Comparison of ENCODE assay signal across 8 mouse cellular contexts in genomic region chr11:117599049-117599787, GRCm38 (mm10). TPM values are rescaled to one million over a fixed set of nuclear protein-coding genes. Genes with fewer than 3 reads are reported as not detected.
DNase-seq lines count a peak whose midpoint lies in the region; ATAC-seq and TF ChIP-seq lines count a peak whose summit lies in the region.

No protein-coding gene starts in this region.

- TF ChIP-seq CTCF in gastrocnemius, adult 2 months (IDR thresholded peaks at IDR 0.05) = no peak

- H3K9ac ChIP-seq in ES-E14 (ENCODE audit: insufficient read depth, low read depth, low read length, poor library complexity, severe bottlenecking) = peak overlapping the region; percentile 58
- peak overlapping the region; percentile 3; the same call in 1 of the 2 replicates for H3K9ac ChIP-seq in limb, embryonic 11.5 days (ENCODE audit: low read length)
- peak overlapping the region; percentile 20; the same call in 1 of the 2 replicates for H3K9ac ChIP-seq in midbrain, embryonic 14.5 days (replicated peaks; ENCODE audit: low read length)

- in situ Hi-C loops in ES-E14 (cut with MboI; ENCODE audit: low sequenced_read_pairs in 2 of 2, unreplicated experiment in 2 of 2) = no loop called here

- peak overlapping the region; percentile 36 for H3K4me2 ChIP-seq in limb, embryonic 11.5 days (ENCODE audit: low read depth, severe bottlenecking)
- peak overlapping the region; percentile 37 for H3K4me2 ChIP-seq in midbrain, embryonic 14.5 days (ENCODE audit: low read length)

- H3K27me3 ChIP-seq in limb, embryonic 11.5 days (ENCODE audit: control insufficient read depth, insufficient read depth, low read length) = peaks cover 9% of the 10 kb centered on the region; the same call in 1 of the 2 replicates
- peaks cover 7% of the 10 kb centered on the region; the same call in 1 of the 2 replicates for H3K27me3 ChIP-seq in midbrain, embryonic 14.5 days (ENCODE audit: control insufficient read depth, insufficient read depth, low read length)

- H3K9me3 ChIP-seq in ES-E14 (ENCODE audit: control insufficient read depth, insufficient read depth, low read depth, low read length) = no peaks in the 10 kb centered on the region
- no peaks in the 10 kb centered on the region for H3K9me3 ChIP-seq in limb, embryonic 11.5 days (ENCODE audit: control insufficient read depth, low read length)
- no peaks in the 10 kb centered on the region for H3K9me3 ChIP-seq in midbrain, embryonic 14.5 days (ENCODE audit: control insufficient read depth, low read length)

- peak overlapping the region; percentile 81 for H3K4me3 ChIP-seq in gastrocnemius, adult 2 months
- peak overlapping the region; percentile 7 to 34 for H3K4me3 ChIP-seq in ES-E14 (ENCODE audit: insufficient read depth in 1 of 2, low read depth in 1 of 2, low read length in 2 of 2, poor library complexity in 1 of 2, severe bottlenecking in 1 of 2)
- H3K4me3 ChIP-seq in limb, embryonic 11.5 days (ENCODE audit: low read depth, low read length) = peak overlapping the region; percentile 2; the same call in 1 of the 2 replicates
- no peak overlapping the region for H3K4me3 ChIP-seq in midbrain, embryonic 14.5 days (replicated peaks; ENCODE audit: low read depth, low read length)

- DNase-seq in gastrocnemius, adult 2 months = peak; percentile 38
- no peak for DNase-seq in gastrocnemius, postnatal 25 days
- no peak for DNase-seq in ES-E14 (ENCODE audit: low read depth, low spot score)
- DNase-seq in limb, embryonic 11.5 days (ENCODE audit: low spot score) = no peak
- no peak for DNase-seq in midbrain, embryonic 14.5 days
- no peak for DNase-seq in gastrocnemius, postnatal 4 days (ENCODE audit: low spot score in 2 of 2)

- H3K36me3 ChIP-seq in ES-E14 (ENCODE audit: control insufficient read depth, insufficient read depth, low read length, poor library complexity, severe bottlenecking) = no peaks in the 10 kb centered on the region
- no peaks in the 10 kb centered on the region for H3K36me3 ChIP-seq in limb, embryonic 11.5 days (ENCODE audit: control insufficient read depth, insufficient read depth, low read length)
- no peaks in the 10 kb centered on the region for H3K36me3 ChIP-seq in midbrain, embryonic 14.5 days (ENCODE audit: control insufficient read depth, insufficient read depth, low read length)

- H3K27ac ChIP-seq in gastrocnemius, adult 2 months = peak overlapping the region; percentile 93
- H3K27ac ChIP-seq in ES-E14 (ENCODE audit: insufficient read depth, low read depth, low read length, poor library complexity, severe bottlenecking) = peak overlapping the region; percentile 73
- H3K27ac ChIP-seq in limb, embryonic 11.5 days (replicated peaks; ENCODE audit: low read depth, low read length) = no peak overlapping the region
- H3K27ac ChIP-seq in midbrain, embryonic 14.5 days (replicated peaks; ENCODE audit: low read depth, low read length) = peak overlapping the region; percentile 85

- peaks cover 21 to 59% of the 10 kb centered on the region in 2 experiments for H3K4me1 ChIP-seq in ES-E14 (ENCODE audit: control insufficient read depth in 2 of 2, insufficient read depth in 2 of 2, low read length in 2 of 2, poor library complexity in 1 of 2)
- H3K4me1 ChIP-seq in limb, embryonic 11.5 days (ENCODE audit: control insufficient read depth, insufficient read depth, low read length) = peaks cover 34% of the 10 kb centered on the region
- H3K4me1 ChIP-seq in midbrain, embryonic 14.5 days (ENCODE audit: control insufficient read depth, insufficient read depth, low read length) = peaks cover 46% of the 10 kb centered on the region

- ATAC-seq in granulocyte monocyte progenitor cell, adult 5-6 weeks (replicated peaks; ENCODE audit: poor library complexity, severe bottlenecking) = peak; percentile 53
- no peak for ATAC-seq in limb, embryonic 11.5 days (ENCODE audit: insufficient number of reproducible peaks, low FRiP score, low TSS enrichment, low read depth)
- no peak for ATAC-seq in midbrain, embryonic 14.5 days (ENCODE audit: low FRiP score, low TSS enrichment)
- no peak for ATAC-seq in erythroid progenitor cell, adult 5-6 weeks (replicated peaks; ENCODE audit: low FRiP score, poor library complexity, severe bottlenecking)

- 6% methylated on average over 16 of the region's 16 CpGs for WGBS in limb, embryonic 11.5 days
- 12% methylated on average over 16 of the region's 16 CpGs for WGBS in midbrain, embryonic 14.5 days

- intact Hi-C loops in gastrocnemius, adult 2 months (cut with DNase I) = loop anchor here (2.0 to 5.0 kb wide), 2 partner anchors 56 to 57 kb away; partner anchors contain the start of gene Tnrc6c

TF ChIP-seq in ES-E14, 5 proteins besides CTCF, POLR2A, EP300 and RAD21:
- TF ChIP-seq ZC3H11A (IDR thresholded peaks at IDR 0.05; ENCODE audit: borderline replicate concordance, low read depth, low read length) (no peak), HCFC1 (IDR thresholded peaks at IDR 0.05; ENCODE audit: borderline replicate concordance, insufficient read depth, low read length) (no peak), MAFK (IDR thresholded peaks at IDR 0.05; ENCODE audit: insufficient read depth, low read depth, low read length) (no peak), CHD2 (IDR thresholded peaks at IDR 0.05; ENCODE audit: low read depth, low read length) (no peak), ZNF384 (IDR thresholded peaks at IDR 0.05; ENCODE audit: low read depth, low read length) (no peak)

RNA-seq across cellular contexts. Expression of gene Tnrc6c, which starts 54.9 kb away (rescaled TPM):
- total RNA-seq in gastrocnemius, adult 2 months (2021) = 10 to 100 TPM; 18.5 to 24.8 TPM
- 10 to 100 TPM; 17.2 to 18.2 TPM for total RNA-seq in gastrocnemius, postnatal 25 days (2021)
- total RNA-seq in ES-E14 (2012; rRNA removed) = 21.5 and 32.4 TPM in 2 replicates
- 21.9 and 24.4 TPM in 2 replicates for total RNA-seq in granulocyte monocyte progenitor cell, adult 5-6 weeks (2014; fragmentation: Nextera tagmentation)
- total RNA-seq in granulocyte monocyte progenitor cell, adult 5-6 weeks (2017) = 22.7 and 23.5 TPM in 2 replicates
- polyA plus RNA-seq in limb, embryonic 11.5 days (2014; fragmentation: Nextera tagmentation; extraction: Ambion mirVana) = 16.1 and 16.5 TPM in 2 replicates
- polyA plus RNA-seq in midbrain, embryonic 14.5 days (2014; fragmentation: Nextera tagmentation; extraction: Ambion mirVana) = 34.0 and 35.1 TPM in 2 replicates
- total RNA-seq in erythroid progenitor cell, adult 5-6 weeks (2015; ENCODE audit: low replicate concordance) = 10.8 and 13.4 TPM in 2 replicates
- total RNA-seq in erythroid progenitor cell, adult 5-6 weeks (2017; ENCODE audit: low replicate concordance) = 11.6 and 13.9 TPM in 2 replicates
- total RNA-seq in gastrocnemius, postnatal 4 days (2021) = 10 to 100 TPM; 33.0 to 34.2 TPM

Comparison
In these comparisons a context has a peak if more than half of its experiments do, and no peak if none do; other contexts are left out.
1. H3K9ac ChIP-seq: peak in every context shown above with its lines; median percentile 58 in ES-E14; 20 in midbrain, embryonic 14.5 days; 3 in limb, embryonic 11.5 days.